Mouse (Mus musculus) gastrocnemius, postnatal 36 days (tissue): Measurements from ENCODE around the gene Nutf2-ps1. TPM values are rescaled to one million over a fixed set of nuclear protein-coding genes. Genes with fewer than 3 reads are reported as not detected.
"Not testable (repeated sequence)": the region's sequence is repeated elsewhere in the genome, so short reads cannot be mapped to it uniquely, and the experiment has no call there.

Experiments
- DNase-seq, 2 experiments: peaks; one replicate each; pipeline ENCODE4 v3.0.0; 2022
- intact Hi-C: fragments of 180-260 bp; cut with DNase I; formaldehyde crosslinking; loops from one replicate; pipeline ENCODE4 v1.15.1; 2025
- long read RNA-seq, 2 experiments: library from polyadenylated mRNA; stranded (forward); transcript quantifications; one replicate each; pipeline ENCODE4 v2.0.0; 2021
- total RNA-seq, 2 experiments: library from RNA; stranded (reverse); gene quantifications; 2 replicates each; pipeline ENCODE4 v1.2.3; 2021

The Nutf2-ps1 gene
- 10 to 100 TPM; 56.6 to 81.6 TPM for total RNA-seq
- long read RNA-seq, experiment 1, transcript Nutf2-ps1-201 (1 exons, 901 nt): major isoform, 31 of 31 reads
- long read RNA-seq, experiment 1, partial matches to known transcripts: 0 of 31 reads
- long read RNA-seq, experiment 1, other reads (novel, unspliced or antisense): 0 of 31 reads
- long read RNA-seq, experiment 2, transcript Nutf2-ps1-201 (1 exons, 901 nt): major isoform, 37 of 38 reads
- long read RNA-seq, experiment 2, partial matches to known transcripts: 0 of 38 reads
- long read RNA-seq, experiment 2, other reads (novel, unspliced or antisense): 1 of 38 reads

GRCm38 (mm10) chr19:53588968-53589367 lies at the start of gene Nutf2-ps1:
Gene Nutf2-ps1 (minus strand): TSS chr19:53589068.
- intact Hi-C loops, DNase-seq: not testable (repeated sequence)

- intact Hi-C loops: loop anchor here (10.0 kb wide), 1 partner anchor 287 kb away; no protein-coding TSS in a partner anchor
Measured at GRCm38 (mm10) chr19:53638041-53638440, 49.2 kb upstream of the Nutf2-ps1 start.

DNA sequence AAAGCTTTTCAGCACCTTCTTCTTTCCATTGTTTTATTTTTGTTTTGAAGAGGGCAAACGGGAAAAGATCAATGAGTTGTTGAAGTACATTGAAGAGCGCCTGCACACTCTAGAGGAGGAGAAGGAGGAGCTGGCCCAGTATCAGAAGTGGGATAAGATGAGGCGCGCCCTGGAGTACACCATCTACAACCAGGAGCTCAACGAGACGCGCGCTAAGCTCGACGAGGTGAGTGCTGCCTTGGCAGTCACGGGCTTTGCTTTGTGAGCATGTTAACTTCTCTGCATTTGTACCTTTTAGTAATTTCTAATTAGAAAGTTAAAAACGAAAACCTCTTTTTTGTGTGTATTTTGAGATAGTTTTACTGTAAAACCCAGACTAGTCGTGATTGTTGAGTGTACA lies 32.8 kb upstream of the Nutf2-ps1 start:
- intact Hi-C loops: no loop called here
- no peak for DNase-seq

More at GRCm38 (mm10) chr19:53638041-53638440, 49.2 kb upstream of the Nutf2-ps1 start:
- DNase-seq: no peak

DNA sequence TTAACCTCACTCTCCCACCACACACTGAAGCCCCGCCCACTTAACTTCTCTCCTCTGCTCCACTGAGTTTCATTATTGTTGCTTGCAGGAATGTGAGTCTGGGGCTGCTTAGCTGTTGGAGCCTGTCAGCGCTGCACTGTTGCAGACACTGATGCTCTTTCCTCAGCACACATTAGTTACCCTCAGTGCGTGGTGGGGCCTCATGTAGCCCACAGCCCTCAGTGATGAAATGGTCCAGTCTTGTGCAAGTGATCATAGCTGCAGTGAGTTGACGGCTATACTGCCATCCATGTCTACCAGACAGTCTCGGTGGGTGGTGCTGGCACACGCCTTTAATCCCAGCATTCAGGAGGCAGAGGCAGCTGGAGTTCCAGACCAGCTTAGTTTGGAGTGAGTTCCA lies 20.1 kb upstream of the Nutf2-ps1 start:
- no peak for DNase-seq
- intact Hi-C loops: no loop called here

- no peak for DNase-seq
- intact Hi-C loops: no loop called here
Measured at GRCm38 (mm10) chr19:53601363-53601655, 12.4 kb upstream of the Nutf2-ps1 start.

DNA sequence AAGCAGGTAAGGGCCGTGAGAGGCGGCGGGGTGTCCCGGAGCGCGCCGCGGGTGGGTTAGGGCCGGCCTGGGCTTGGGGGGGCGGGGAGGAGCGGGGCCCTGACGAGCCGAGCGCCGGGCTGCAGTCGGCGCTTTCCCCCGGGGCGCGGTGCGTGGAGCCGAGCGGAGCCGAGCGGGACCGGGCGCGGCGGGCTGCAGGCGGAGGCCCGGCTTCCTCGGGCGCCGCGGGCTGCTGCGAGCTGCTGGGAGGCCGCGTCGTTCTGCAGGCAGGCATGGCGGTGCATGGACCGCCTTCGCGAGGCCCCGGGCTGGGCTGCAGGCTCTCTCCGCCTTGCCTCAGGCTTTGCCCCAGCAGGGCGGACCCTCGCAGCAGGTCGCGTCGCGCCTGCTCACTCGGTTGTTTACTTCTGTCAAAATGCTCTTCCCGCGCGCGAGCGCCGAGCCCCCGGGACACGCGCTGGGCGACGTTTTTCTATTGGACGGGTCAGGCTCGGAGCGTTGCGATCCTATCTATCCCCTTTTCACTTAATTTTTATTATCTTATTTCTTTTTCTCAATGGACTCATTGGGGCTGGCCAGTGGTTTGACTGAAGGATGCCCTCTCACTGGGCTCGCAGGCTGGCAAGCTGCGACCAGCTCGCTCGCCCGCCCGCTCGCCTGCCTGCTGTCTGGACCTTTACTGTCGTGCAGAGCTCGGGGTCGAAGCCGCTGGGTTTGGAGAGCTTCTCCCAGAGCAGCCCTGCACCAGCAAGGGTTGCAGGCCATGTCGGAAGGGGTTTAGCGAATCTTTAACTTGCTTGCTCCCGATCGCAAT lies 11.9 kb upstream of the Nutf2-ps1 start:
- intact Hi-C loops: no loop called here
- peak in 1 of 2 experiments; percentile 32 for DNase-seq

DNA sequence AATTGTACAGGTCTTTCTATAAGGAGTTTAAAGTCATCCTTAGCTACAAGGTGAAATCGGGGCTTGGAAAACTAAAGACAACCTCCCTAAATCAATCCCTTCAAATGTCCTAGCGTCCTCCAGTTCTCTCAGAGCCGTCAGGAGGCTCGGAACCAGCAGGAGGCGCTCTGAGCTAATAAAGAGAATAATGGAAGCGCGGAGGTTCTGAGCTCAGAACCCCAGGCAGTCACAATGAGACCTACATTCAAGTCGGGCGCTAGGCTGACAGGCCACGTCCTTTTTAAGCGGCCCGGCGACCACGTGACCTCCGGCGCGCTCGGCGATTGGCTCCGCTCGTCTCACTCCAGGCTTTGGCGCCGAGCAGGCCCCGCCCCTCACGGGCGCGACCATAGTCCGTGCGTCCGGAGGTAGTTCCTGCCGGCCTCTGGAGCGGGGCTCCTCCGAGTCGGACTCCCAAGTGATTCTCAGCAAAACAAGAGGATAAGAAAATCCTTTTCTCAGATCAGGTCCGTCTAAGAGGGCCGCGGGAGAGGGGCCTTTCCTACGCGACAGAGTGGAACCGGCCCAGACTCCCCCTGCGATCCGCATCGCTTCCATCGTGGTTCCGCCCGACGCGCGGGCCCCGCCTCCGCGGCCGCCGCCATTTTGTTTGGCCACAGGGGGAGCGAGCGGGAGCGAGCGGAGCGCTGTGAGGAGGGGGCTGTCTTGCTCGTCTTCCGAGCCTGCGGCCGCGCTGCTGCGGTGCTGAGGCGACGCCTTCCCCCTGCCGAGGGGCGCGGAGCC lies 11.1 kb upstream of the Nutf2-ps1 start, which contains the start of gene Smc3:
Smc3 (plus strand) TSS at position 642 of the 783 bp plus-strand sequence.
- intact Hi-C loops: loop anchor here (2.0 to 10.0 kb wide), 2 partner anchors 37 to 325 kb away; no protein-coding TSS in a partner anchor

GRCm38 (mm10) chr19:53596723-53597474 lies 8.0 kb upstream of the Nutf2-ps1 start:
- intact Hi-C loops: loop anchor here (10.0 kb wide), 1 partner anchor 322 kb away; no protein-coding TSS in a partner anchor

More for the DNA sequence above, 11.1 kb upstream of the Nutf2-ps1 start, which contains the start of gene Smc3:
- DNase-seq: peak; percentile 99

GRCm38 (mm10) chr19:53587686-53588085 lies 1.2 kb downstream of the Nutf2-ps1 start:
- intact Hi-C loops, DNase-seq: not testable (repeated sequence)

More at GRCm38 (mm10) chr19:53596723-53597474, 8.0 kb upstream of the Nutf2-ps1 start:
- no peak for DNase-seq

- intact Hi-C loops: loop anchor here (1.0 kb wide), 1 partner anchor 185 kb away; no protein-coding TSS in a partner anchor
- DNase-seq: not testable (repeated sequence)
Measured at GRCm38 (mm10) chr19:53580271-53580670, 8.6 kb downstream of the Nutf2-ps1 start.

- peak in 1 of 2 experiments; percentile 23 for DNase-seq
- intact Hi-C loops: loop anchor here (2.0 to 5.0 kb wide), 2 partner anchors 46 to 160 kb away; no protein-coding TSS in a partner anchor
Measured at GRCm38 (mm10) chr19:53578597-53579252, 10.1 kb downstream of the Nutf2-ps1 start.

GRCm38 (mm10) chr19:53577025-53577800 lies 11.7 kb downstream of the Nutf2-ps1 start:
- intact Hi-C loops: loop anchor here (1.0 to 5.0 kb wide), 2 partner anchors 45 to 181 kb away; no protein-coding TSS in a partner anchor
- no peak for DNase-seq

GRCm38 (mm10) chr19:53576061-53576460 lies 12.8 kb downstream of the Nutf2-ps1 start:
- intact Hi-C loops: loop anchor here (5.0 kb wide), 1 partner anchor 44 kb away; no protein-coding TSS in a partner anchor
- DNase-seq: no peak

DNA sequence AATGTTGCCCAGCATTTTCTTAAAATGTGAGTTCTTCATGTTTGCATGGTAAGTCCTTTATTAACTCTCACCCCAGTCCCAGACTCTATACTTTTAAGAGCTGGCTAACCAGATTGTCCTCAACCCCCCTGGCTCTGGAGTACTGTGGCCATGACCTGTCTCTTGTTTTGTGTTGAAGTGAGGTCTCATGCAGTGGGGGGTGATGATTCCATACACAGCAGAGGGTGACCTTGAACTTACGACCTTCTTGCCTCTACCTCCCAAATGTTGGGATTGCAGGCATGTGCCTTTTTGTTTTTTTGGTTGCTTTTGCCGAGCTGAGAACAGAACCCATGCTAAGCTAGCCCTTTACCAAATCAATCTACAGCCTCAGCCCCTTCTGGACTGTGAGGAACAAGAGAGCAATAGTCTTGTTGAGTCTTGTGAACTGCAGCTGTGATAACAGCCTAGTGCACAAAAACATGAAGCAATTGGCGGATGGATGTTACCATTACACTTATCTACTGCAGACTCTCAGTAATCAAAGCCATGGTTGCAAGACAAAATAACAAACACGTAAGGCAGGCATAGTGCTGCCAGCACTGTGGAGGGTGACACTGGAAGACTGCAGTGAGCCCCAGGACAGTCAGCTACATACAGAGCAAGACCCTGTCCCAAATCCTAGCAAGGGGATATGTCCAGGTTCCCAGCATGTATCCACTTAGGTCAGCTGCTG lies 13.4 kb downstream of the Nutf2-ps1 start:
- no peak for DNase-seq
- intact Hi-C loops: loop anchor here (5.0 kb wide), 1 partner anchor 43 kb away; no protein-coding TSS in a partner anchor

DNA sequence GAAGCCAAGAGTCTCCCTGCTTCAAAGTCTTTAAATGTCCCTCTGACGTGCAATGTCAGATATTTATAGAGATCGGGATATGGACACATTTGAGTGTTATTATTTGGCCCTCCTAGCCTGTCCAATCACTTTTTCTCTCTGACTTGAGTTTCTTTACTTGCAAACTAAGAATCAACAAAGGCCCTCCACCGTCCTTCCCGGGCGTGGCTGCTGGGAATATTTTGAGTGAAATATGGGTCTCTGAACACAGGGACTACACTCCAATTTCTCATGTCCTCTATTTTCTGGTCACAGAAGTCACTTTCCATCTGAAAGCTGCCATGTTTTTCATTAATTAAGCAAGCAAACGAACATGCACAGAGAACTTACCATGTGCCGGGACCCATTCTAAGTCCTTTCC lies 14.3 kb downstream of the Nutf2-ps1 start:
- DNase-seq: no peak
- intact Hi-C loops: no loop called here

DNA sequence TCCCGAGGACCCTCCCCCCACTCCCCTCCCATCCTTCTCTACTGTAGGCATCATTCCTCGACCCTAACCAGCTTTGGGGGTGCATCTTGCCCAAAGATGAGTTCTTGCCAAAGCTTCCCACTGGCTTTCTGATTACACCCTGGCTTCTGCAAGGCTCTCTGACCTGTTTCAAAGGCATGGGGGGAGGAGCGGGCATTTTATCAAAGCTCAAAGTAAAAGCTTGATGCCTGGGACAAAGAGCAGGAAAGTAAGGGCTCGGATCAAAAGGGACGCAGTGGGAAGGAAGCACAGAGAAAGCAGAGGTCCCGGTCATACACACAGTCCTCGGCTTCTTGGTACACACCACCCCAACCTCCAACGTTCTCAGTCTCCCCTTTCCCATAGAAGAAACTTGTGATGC lies 14.7 kb downstream of the Nutf2-ps1 start:
- intact Hi-C loops: no loop called here

DNA sequence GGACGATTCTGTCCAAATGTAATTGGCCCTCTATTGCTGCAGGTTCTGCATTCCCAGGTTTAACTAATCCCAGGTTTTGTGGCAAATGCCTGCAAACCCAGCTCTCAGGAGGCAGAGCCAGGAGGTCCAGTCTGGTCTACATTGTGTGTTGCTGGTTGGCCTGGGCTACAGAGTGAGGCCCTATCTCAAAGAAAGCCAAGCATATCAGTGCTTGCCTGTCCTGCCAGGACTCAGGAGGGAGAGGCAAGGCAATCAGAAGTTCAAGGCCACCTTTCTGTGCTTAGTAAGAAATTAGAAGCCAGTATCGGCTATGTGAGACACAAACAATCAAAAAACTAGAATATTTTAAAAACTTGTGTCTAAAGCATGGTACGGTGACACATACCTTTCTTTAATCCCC lies 15.7 kb downstream of the Nutf2-ps1 start:
- intact Hi-C loops: no loop called here
- no peak for DNase-seq

More for the DNA sequence above, 14.7 kb downstream of the Nutf2-ps1 start:
- DNase-seq: no peak
